Mouse (Mus musculus): ENCODE results near the gene Trank1. TPM values are rescaled to one million over a fixed set of nuclear protein-coding genes. Genes with fewer than 3 reads are reported as not detected.

The Trank1 gene
- polyA plus RNA-seq, 1 experiment: not detected

- Histone ChIP-seq H3ac (ENCODE audit: control insufficient read depth, insufficient read length, low read depth) (no peak overlapping the region), H3K27me3 (ENCODE audit: control insufficient read depth, insufficient read depth, insufficient read length) (peaks cover 4% of the 10 kb centered on the region), H3K79me3 (ENCODE audit: low read depth) (no peaks in the 10 kb centered on the region), H3K36me3 (ENCODE audit: control insufficient read depth, insufficient read depth) (no peaks in the 10 kb centered on the region), H3K79me2 (ENCODE audit: control insufficient read depth, insufficient read depth) (no peaks in the 10 kb centered on the region), H3K4me3 (ENCODE audit: insufficient read depth, poor library complexity, severe bottlenecking) (no peak overlapping the region)
- TF ChIP-seq CEBPB (IDR thresholded peaks at IDR 0.05; ENCODE audit: low read depth) (no peak), MYOD1 (IDR thresholded peaks at IDR 0.05; ENCODE audit: control insufficient read depth, insufficient read length, low read depth) (no peak), MYOG (IDR thresholded peaks at IDR 0.05; ENCODE audit: control insufficient read depth, extremely low read depth, insufficient read length) (no peak), MAX (IDR thresholded peaks at IDR 0.05) (no peak), CTCF (IDR thresholded peaks at IDR 0.05; ENCODE audit: control insufficient read depth, insufficient read depth, insufficient read length) (no peak), USF1 (IDR thresholded peaks at IDR 0.05; ENCODE audit: low read depth) (no peak), FOSL1 (IDR thresholded peaks at IDR 0.05; ENCODE audit: insufficient read depth, low read length, poor library complexity, severe bottlenecking) (no peak)
Observed at GRCm38 (mm10) chr9:111412471-111413160, 101.1 kb downstream of the Trank1 start.

DNA sequence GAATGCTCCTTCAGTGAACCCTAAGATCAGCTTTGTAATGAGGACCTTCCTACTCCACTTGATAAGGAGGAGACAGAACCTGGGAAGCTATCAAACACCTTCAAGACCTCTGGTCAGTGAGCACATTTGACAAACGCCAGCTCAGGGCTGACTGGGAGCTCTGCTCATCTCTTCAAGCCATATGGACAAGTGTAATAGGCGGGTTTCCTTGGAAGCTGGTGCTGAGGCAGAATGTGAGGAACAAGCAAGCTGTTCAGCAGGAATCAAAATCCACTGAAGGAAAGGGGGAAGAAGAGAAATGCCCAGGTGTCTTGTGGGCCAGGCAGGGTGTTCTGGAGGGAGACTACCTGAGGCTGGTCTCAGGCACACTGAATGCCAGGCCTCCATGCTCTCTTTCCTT lies 110.3 kb downstream of the Trank1 start:
- Histone ChIP-seq H3K79me2 (ENCODE audit: control insufficient read depth, insufficient read depth) (no peaks in the 10 kb centered on the region), H3K4me3 (ENCODE audit: insufficient read depth, poor library complexity, severe bottlenecking) (no peak overlapping the region), H3K27me3 (ENCODE audit: control insufficient read depth, insufficient read depth, insufficient read length) (no peaks in the 10 kb centered on the region), H3ac (ENCODE audit: control insufficient read depth, insufficient read length, low read depth) (no peak overlapping the region), H3K36me3 (ENCODE audit: control insufficient read depth, insufficient read depth) (no peaks in the 10 kb centered on the region), H3K79me3 (ENCODE audit: low read depth) (no peaks in the 10 kb centered on the region)
- TF ChIP-seq USF1 (IDR thresholded peaks at IDR 0.05; ENCODE audit: low read depth) (no peak), MYOG (IDR thresholded peaks at IDR 0.05; ENCODE audit: control insufficient read depth, extremely low read depth, insufficient read length) (no peak), MAX (IDR thresholded peaks at IDR 0.05) (no peak), CEBPB (IDR thresholded peaks at IDR 0.05; ENCODE audit: low read depth) (no peak), FOSL1 (IDR thresholded peaks at IDR 0.05; ENCODE audit: insufficient read depth, low read length, poor library complexity, severe bottlenecking) (no peak), CTCF (IDR thresholded peaks at IDR 0.05; ENCODE audit: control insufficient read depth, insufficient read depth, insufficient read length) (no peak), MYOD1 (IDR thresholded peaks at IDR 0.05; ENCODE audit: control insufficient read depth, insufficient read length, low read depth) (no peak)

- Histone ChIP-seq H3K79me2 (ENCODE audit: control insufficient read depth, insufficient read depth) (no peaks in the 10 kb centered on the region), H3K79me3 (ENCODE audit: low read depth) (no peaks in the 10 kb centered on the region), H3K36me3 (ENCODE audit: control insufficient read depth, insufficient read depth) (no peaks in the 10 kb centered on the region), H3K4me3 (ENCODE audit: insufficient read depth, poor library complexity, severe bottlenecking) (no peak overlapping the region), H3ac (ENCODE audit: control insufficient read depth, insufficient read length, low read depth) (no peak overlapping the region), H3K27me3 (ENCODE audit: control insufficient read depth, insufficient read depth, insufficient read length) (no peaks in the 10 kb centered on the region)
- TF ChIP-seq MYOG (IDR thresholded peaks at IDR 0.05; ENCODE audit: control insufficient read depth, extremely low read depth, insufficient read length) (no peak), MYOD1 (IDR thresholded peaks at IDR 0.05; ENCODE audit: control insufficient read depth, insufficient read length, low read depth) (no peak), CTCF (IDR thresholded peaks at IDR 0.05; ENCODE audit: control insufficient read depth, insufficient read depth, insufficient read length) (no peak), USF1 (IDR thresholded peaks at IDR 0.05; ENCODE audit: low read depth) (no peak), MAX (IDR thresholded peaks at IDR 0.05) (no peak), CEBPB (IDR thresholded peaks at IDR 0.05; ENCODE audit: low read depth) (no peak), FOSL1 (IDR thresholded peaks at IDR 0.05; ENCODE audit: insufficient read depth, low read length, poor library complexity, severe bottlenecking) (no peak)
Observed at GRCm38 (mm10) chr9:111422567-111422966, 111.0 kb downstream of the Trank1 start.

- Histone ChIP-seq H3K79me2 (ENCODE audit: control insufficient read depth, insufficient read depth) (no peaks in the 10 kb centered on the region), H3K27me3 (ENCODE audit: control insufficient read depth, insufficient read depth, insufficient read length) (no peaks in the 10 kb centered on the region), H3K4me3 (ENCODE audit: insufficient read depth, poor library complexity, severe bottlenecking) (no peak overlapping the region), H3K79me3 (ENCODE audit: low read depth) (no peaks in the 10 kb centered on the region), H3ac (ENCODE audit: control insufficient read depth, insufficient read length, low read depth) (no peak overlapping the region), H3K36me3 (ENCODE audit: control insufficient read depth, insufficient read depth) (no peaks in the 10 kb centered on the region)
- no peak for TF ChIP-seq MAX (IDR thresholded peaks at IDR 0.05)
- no peak for TF ChIP-seq MYOD1 (IDR thresholded peaks at IDR 0.05; ENCODE audit: control insufficient read depth, insufficient read length, low read depth)
- TF ChIP-seq USF1 (IDR thresholded peaks at IDR 0.05; ENCODE audit: low read depth): no peak
- TF ChIP-seq CEBPB (IDR thresholded peaks at IDR 0.05; ENCODE audit: low read depth): no peak
- no peak for TF ChIP-seq MYOG (IDR thresholded peaks at IDR 0.05; ENCODE audit: control insufficient read depth, extremely low read depth, insufficient read length)
- TF ChIP-seq FOSL1 (IDR thresholded peaks at IDR 0.05; ENCODE audit: insufficient read depth, low read length, poor library complexity, severe bottlenecking): no peak
- no peak for TF ChIP-seq CTCF (IDR thresholded peaks at IDR 0.05; ENCODE audit: control insufficient read depth, insufficient read depth, insufficient read length)
Observed at GRCm38 (mm10) chr9:111425113-111425512, 113.6 kb downstream of the Trank1 start.

DNA sequence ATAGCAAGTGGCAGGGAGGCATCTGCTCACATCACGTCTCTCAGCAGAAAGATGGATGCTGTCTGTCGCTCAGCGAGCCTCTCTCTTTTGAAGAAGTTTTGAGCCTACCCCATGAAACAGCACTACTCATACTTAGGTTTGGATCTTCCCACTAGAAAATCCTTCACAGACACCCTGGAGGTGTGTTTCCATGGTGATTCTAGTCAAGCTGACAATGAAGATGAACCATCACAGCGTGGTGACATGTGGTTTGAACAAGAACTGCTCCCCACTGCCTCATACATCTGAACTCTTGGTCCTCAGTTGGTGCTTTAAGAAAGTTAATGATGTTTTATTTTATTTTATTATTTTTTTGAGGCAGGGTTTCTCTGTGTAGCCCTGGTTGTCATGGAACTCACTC lies 114.4 kb downstream of the Trank1 start:
- no peak overlapping the region for H3K4me3 ChIP-seq (ENCODE audit: insufficient read depth, poor library complexity, severe bottlenecking)
- no peaks in the 10 kb centered on the region for H3K27me3 ChIP-seq (ENCODE audit: control insufficient read depth, insufficient read depth, insufficient read length)
- no peak overlapping the region for H3ac ChIP-seq (ENCODE audit: control insufficient read depth, insufficient read length, low read depth)
- no peaks in the 10 kb centered on the region for H3K36me3 ChIP-seq (ENCODE audit: control insufficient read depth, insufficient read depth)
- H3K79me2 ChIP-seq (ENCODE audit: control insufficient read depth, insufficient read depth): no peaks in the 10 kb centered on the region
- H3K79me3 ChIP-seq (ENCODE audit: low read depth): no peaks in the 10 kb centered on the region
- TF ChIP-seq USF1 (IDR thresholded peaks at IDR 0.05; ENCODE audit: low read depth) (no peak), FOSL1 (IDR thresholded peaks at IDR 0.05; ENCODE audit: insufficient read depth, low read length, poor library complexity, severe bottlenecking) (no peak), MYOG (IDR thresholded peaks at IDR 0.05; ENCODE audit: control insufficient read depth, extremely low read depth, insufficient read length) (no peak), MAX (IDR thresholded peaks at IDR 0.05) (no peak), CEBPB (IDR thresholded peaks at IDR 0.05; ENCODE audit: low read depth) (no peak), MYOD1 (IDR thresholded peaks at IDR 0.05; ENCODE audit: control insufficient read depth, insufficient read length, low read depth) (no peak), CTCF (IDR thresholded peaks at IDR 0.05; ENCODE audit: control insufficient read depth, insufficient read depth, insufficient read length) (no peak)
